Mouse (Mus musculus): Measurements from ENCODE around the gene Rpp14.

- TF ChIP-seq CTCF (IDR thresholded peaks at IDR 0.05; ENCODE audit: low read depth, low read length) = no peak
- no peak for TF ChIP-seq POLR2A (IDR thresholded peaks at IDR 0.05; ENCODE audit: extremely low read depth, insufficient read depth, low read length)
Observed at GRCm38 (mm10) chr14:8046839-8047238, 33.3 kb upstream of the Rpp14 start.

All from liver, adult 2 months (tissue).